Mouse (Mus musculus) bone marrow, adult 2 months (tissue): ENCODE measurements around the gene Casz1.

Experiments
- CTCF ChIP-seq: fragments of 200-500 bp; IDR thresholded peaks from 2 replicates; pipeline ENCODE4 v1.5.1; 2011; ENCODE audit warnings: low read length, control low read depth; ENCODE audit not compliant: control insufficient read depth, insufficient read depth
- POLR2A ChIP-seq: fragments of 200-500 bp; IDR thresholded peaks from 2 replicates; pipeline ENCODE4 v1.6.1; 2011; ENCODE audit warnings: low read depth, mild to moderate bottlenecking, control low read depth, low read length, borderline replicate concordance; ENCODE audit not compliant: control insufficient read depth

GRCm38 (mm10) chr4:148970742-148971141, 166.5 kb downstream of the Casz1 start:
- no peak for TF ChIP-seq CTCF
- TF ChIP-seq POLR2A: no peak
